Mouse (Mus musculus) thymus, adult 2 months (tissue): ENCODE data around the gene Tuba3a.

ENCODE experiments used
- CTCF ChIP-seq: fragments of 200-500 bp; IDR thresholded peaks from 2 replicates; pipeline ENCODE4 v1.5.1; 2012; ENCODE audit warnings: mild to moderate bottlenecking, control low read depth, low read length, moderate library complexity, borderline replicate concordance; ENCODE audit not compliant: control insufficient read depth, poor library complexity, insufficient read depth; ENCODE audit errors: extremely low read depth
- POLR2A ChIP-seq: fragments of 200-500 bp; IDR thresholded peaks from 2 replicates; pipeline ENCODE4 v1.6.1; 2012; ENCODE audit warnings: mild to moderate bottlenecking, low read length, control low read depth, moderate library complexity; ENCODE audit not compliant: control insufficient read depth, poor library complexity, insufficient read depth; ENCODE audit errors: extremely low read depth

GRCm38 (mm10) chr6:125240617-125241016 lies 45.2 kb downstream of the Tuba3a start:
- TF ChIP-seq CTCF (no peak), POLR2A (no peak)
